Mouse (Mus musculus): ENCODE measurements around the gene Gm4881.

DNA sequence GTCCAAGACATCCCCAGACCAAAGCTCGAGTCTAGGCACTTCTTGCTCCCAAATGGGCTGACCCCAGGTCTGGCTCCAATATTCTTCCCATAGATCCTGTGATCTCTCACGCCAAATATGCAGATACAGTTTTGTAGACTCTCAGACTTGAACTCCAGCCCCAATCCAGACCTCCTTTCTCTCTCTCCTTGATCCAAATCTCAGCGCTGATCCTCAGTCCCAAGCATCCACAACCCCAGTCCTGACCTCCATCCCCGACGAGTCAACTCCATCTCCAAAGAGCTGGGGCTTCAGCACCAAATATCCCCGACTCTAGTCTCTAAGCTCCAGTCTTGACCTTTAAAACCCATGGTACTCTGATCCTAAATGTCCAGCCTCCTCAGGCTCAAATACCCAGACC lies 653 bp downstream of the Gm4881 start:
- TF ChIP-seq EP300 (IDR thresholded peaks at IDR 0.05; ENCODE audit: low read depth) (no peak), CTCF (IDR thresholded peaks at IDR 0.05; ENCODE audit: low read depth) (no peak)
